Mouse (Mus musculus) stomach, postnatal 0 days (tissue): ENCODE measurements around the gene Rgs7bp. TPM values are rescaled to one million over a fixed set of nuclear protein-coding genes. Genes with fewer than 3 reads are reported as not detected.

Experiments
- ATAC-seq: fragments of 200-750 bp; cut with Nextera tagmentation; 2 replicates; pipeline ENCODE4 v1.8.0; 2017; ENCODE audit not compliant: low FRiP score, low TSS enrichment
- DNase-seq: peaks from one replicate; pipeline ENCODE4 v3.0.0-alpha.2; 2016; ENCODE audit warnings: low spot score
- H3K27ac ChIP-seq: fragments of 300-500 bp; sonication (generic); replicated peaks from 2 replicates; pipeline ENCODE4 v1.5.1; 2014; ENCODE audit warnings: mild to moderate bottlenecking, control low read depth
- H3K27me3 ChIP-seq: fragments of 300-500 bp; sonication (generic); 2 replicates; pipeline ENCODE4 v1.6.1; 2014; ENCODE audit warnings: low read length; ENCODE audit not compliant: control insufficient read depth, insufficient read depth
- H3K36me3 ChIP-seq: fragments of 300-500 bp; sonication (generic); 2 replicates; pipeline ENCODE4 v1.6.1; 2014; ENCODE audit warnings: low read length, mixed read lengths; ENCODE audit not compliant: control insufficient read depth, insufficient read depth
- H3K4me1 ChIP-seq: fragments of 300-500 bp; sonication (generic); replicated peaks from 2 replicates; pipeline ENCODE4 v1.6.1; 2014; ENCODE audit warnings: antibody characterized with exemption; ENCODE audit not compliant: control insufficient read depth, insufficient read depth
- H3K4me2 ChIP-seq: fragments of 300-500 bp; sonication (generic); replicated peaks from 2 replicates; pipeline ENCODE4 v1.6.1; 2014; ENCODE audit warnings: low read depth, mild to moderate bottlenecking, control low read depth, moderate library complexity
- H3K4me3 ChIP-seq: fragments of 300-500 bp; sonication (generic); 2 replicates; pipeline ENCODE4 v1.5.1; 2014; ENCODE audit warnings: low read depth, low read length, control low read depth
- H3K9ac ChIP-seq: fragments of 300-500 bp; sonication (generic); 2 replicates; pipeline ENCODE4 v1.6.1; 2014; ENCODE audit warnings: mild to moderate bottlenecking, low read length, control low read depth, mixed read lengths
- H3K9me3 ChIP-seq: fragments of 300-500 bp; sonication (generic); 2 replicates; pipeline ENCODE4 v1.6.1; 2016; ENCODE audit warnings: low read length; ENCODE audit not compliant: control insufficient read depth
- CTCF ChIP-seq: IDR thresholded peaks from 2 replicates; pipeline ENCODE4 v1.5.1; 2016; ENCODE audit warnings: antibody characterized with exemption, low read depth, mild to moderate bottlenecking, moderate library complexity
- EP300 ChIP-seq: optimal IDR thresholded peaks from 2 replicates; pipeline ENCODE3; 2016; ENCODE audit warnings: antibody characterized with exemption
- WGBS: fragments of 180-500 bp; shearing (Covaris S2); extraction: QIAGEN DNeasy Blood & Tissue Kit; methylation state at CpG from one replicate; pipeline ENCODE4 v1.1.7; 2014; 5-methylcytosine and 5-hydroxymethylcytosine counted together
- polyA plus RNA-seq: library from polyadenylated mRNA; unstranded; fragments of >200 nt; fragmentation: Nextera tagmentation; extraction: Ambion mirVana; gene quantifications from 2 replicates; pipeline ENCODE4 v1.2.1, GENCODE M21; 2015

The Rgs7bp gene
- polyA plus RNA-seq, 1 experiment from 2014 or later, result 1.5 TPM

DNA sequence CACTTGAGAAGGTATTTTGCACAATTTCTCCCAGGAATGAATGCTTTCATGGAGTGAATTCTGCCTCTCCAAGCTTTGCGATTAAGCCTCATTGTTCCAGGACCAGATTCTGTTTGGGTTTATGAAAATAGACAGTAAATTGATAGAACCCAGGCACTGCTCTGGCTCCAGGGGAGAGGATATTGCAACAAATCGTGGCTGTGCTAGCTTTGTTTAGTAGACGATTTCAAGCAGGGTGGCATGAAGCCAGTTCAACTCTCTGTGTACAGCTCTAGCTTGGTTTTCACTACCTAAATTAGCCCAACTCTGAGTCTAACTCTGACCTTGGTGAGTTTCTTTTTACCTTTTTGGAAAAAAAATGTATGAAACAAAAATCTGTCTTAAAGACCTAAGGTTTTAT lies 26.5 kb downstream of the Rgs7bp start:
- no peak overlapping the region for H3K4me2 ChIP-seq
- no peaks in the 10 kb centered on the region for H3K36me3 ChIP-seq
- ATAC-seq, result no peak
- H3K9me3 ChIP-seq, result no peaks in the 10 kb centered on the region
- WGBS, result 41% methylated on average over 3 of the region's 3 CpGs
- DNase-seq, result no peak
- no peak overlapping the region for H3K27ac ChIP-seq
- no peak overlapping the region for H3K4me3 ChIP-seq
- H3K27me3 ChIP-seq, result no peaks in the 10 kb centered on the region
- no peak for TF ChIP-seq EP300
- TF ChIP-seq CTCF, result no peak
- H3K9ac ChIP-seq, result no peak overlapping the region
- H3K4me1 ChIP-seq, result no peaks in the 10 kb centered on the region

- H3K9ac ChIP-seq, result no peak overlapping the region
- no peak overlapping the region for H3K4me2 ChIP-seq
- no peaks in the 10 kb centered on the region for H3K36me3 ChIP-seq
- WGBS, result 82% methylated on average over 9 of the region's 9 CpGs
- no peak overlapping the region for H3K27ac ChIP-seq
- DNase-seq (no peak), ATAC-seq (no peak)
- no peaks in the 10 kb centered on the region for H3K4me1 ChIP-seq
- no peaks in the 10 kb centered on the region for H3K9me3 ChIP-seq
- TF ChIP-seq CTCF (no peak), EP300 (no peak)
- no peaks in the 10 kb centered on the region for H3K27me3 ChIP-seq
- H3K4me3 ChIP-seq, result no peak overlapping the region
These were observed 38.2 kb downstream of the Rgs7bp start for GRCm38 (mm10) chr13:105016577-105016976.

- no peak for DNase-seq
- WGBS, result 71% methylated on average over 8 of the region's 8 CpGs
- TF ChIP-seq CTCF (no peak), EP300 (no peak)
These were observed 38.9 kb downstream of the Rgs7bp start for GRCm38 (mm10) chr13:105015710-105016404.

DNA sequence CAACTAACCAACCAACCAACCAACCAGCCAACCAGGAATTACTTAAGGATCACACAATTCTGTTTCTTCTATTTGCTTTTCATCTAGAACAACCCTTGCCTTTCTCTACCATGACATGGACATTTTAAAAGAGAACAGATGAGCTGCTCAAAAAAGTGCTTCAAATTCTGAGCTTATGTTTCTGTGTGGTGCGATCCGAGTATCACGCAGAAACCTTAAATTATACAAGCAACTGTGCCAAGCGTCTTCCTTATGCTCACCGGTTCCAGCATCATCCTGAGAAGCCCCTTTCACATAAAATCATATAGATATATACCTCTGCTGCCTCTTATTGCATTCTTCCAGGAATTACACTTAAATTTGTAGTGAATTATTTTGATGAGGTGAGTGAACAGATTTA lies 43.4 kb downstream of the Rgs7bp start:
- Histone ChIP-seq H3K9ac (no peak overlapping the region), H3K4me2 (no peak overlapping the region), H3K27me3 (no peaks in the 10 kb centered on the region), H3K4me1 (no peaks in the 10 kb centered on the region), H3K4me3 (no peak overlapping the region), H3K27ac (no peak overlapping the region), H3K36me3 (no peaks in the 10 kb centered on the region), H3K9me3 (no peaks in the 10 kb centered on the region)
- TF ChIP-seq EP300 (no peak), CTCF (no peak)
- ATAC-seq, result no peak
- DNase-seq, result no peak
- 90% methylated on average over 5 of the region's 5 CpGs for WGBS

More at GRCm38 (mm10) chr13:105015710-105016404, 38.9 kb downstream of the Rgs7bp start:
- H3K27ac ChIP-seq, result no peak overlapping the region
- no peak overlapping the region for H3K9ac ChIP-seq
- no peaks in the 10 kb centered on the region for H3K4me1 ChIP-seq
- no peaks in the 10 kb centered on the region for H3K27me3 ChIP-seq
- ATAC-seq, result no peak
- H3K4me2 ChIP-seq, result no peak overlapping the region
- H3K36me3 ChIP-seq, result no peaks in the 10 kb centered on the region
- no peak overlapping the region for H3K4me3 ChIP-seq
- no peaks in the 10 kb centered on the region for H3K9me3 ChIP-seq

- H3K36me3 ChIP-seq, result no peaks in the 10 kb centered on the region
- no peaks in the 10 kb centered on the region for H3K4me1 ChIP-seq
- no peaks in the 10 kb centered on the region for H3K27me3 ChIP-seq
- H3K4me2 ChIP-seq, result no peak overlapping the region
- WGBS, result 87% methylated on average over 2 of the region's 2 CpGs
- no peak overlapping the region for H3K9ac ChIP-seq
- TF ChIP-seq EP300, result no peak
- no peak for TF ChIP-seq CTCF
- H3K27ac ChIP-seq, result no peak overlapping the region
- no peak overlapping the region for H3K4me3 ChIP-seq
- no peak for DNase-seq
- no peak for ATAC-seq
- H3K9me3 ChIP-seq, result no peaks in the 10 kb centered on the region
These were observed 45.8 kb downstream of the Rgs7bp start for GRCm38 (mm10) chr13:105008891-105009290.

DNA sequence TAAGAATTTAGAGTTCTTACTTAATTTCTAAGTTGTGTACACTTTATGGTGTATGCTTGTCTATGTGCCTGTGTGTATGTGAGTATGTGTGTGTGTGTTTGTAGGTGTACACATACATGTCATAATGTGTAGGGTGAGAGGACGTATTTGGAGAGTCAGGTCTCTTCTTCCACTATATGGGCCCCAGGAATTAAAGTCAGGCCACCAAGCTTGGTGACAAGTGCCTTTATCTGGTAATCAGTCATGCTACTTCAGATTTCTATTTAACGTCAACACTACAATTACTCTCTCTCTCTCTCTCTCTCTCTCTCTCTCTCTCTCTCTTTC lies 51.9 kb downstream of the Rgs7bp start:
- no peaks in the 10 kb centered on the region for H3K27me3 ChIP-seq
- no peaks in the 10 kb centered on the region for H3K36me3 ChIP-seq
- TF ChIP-seq EP300 (no peak), CTCF (no peak)
- no peaks in the 10 kb centered on the region for H3K4me1 ChIP-seq
- no peak overlapping the region for H3K4me3 ChIP-seq
- H3K9me3 ChIP-seq, result no peaks in the 10 kb centered on the region
- H3K4me2 ChIP-seq, result no peak overlapping the region
- H3K27ac ChIP-seq, result no peak overlapping the region
- no peak overlapping the region for H3K9ac ChIP-seq
- ATAC-seq (no peak), DNase-seq (no peak)
- WGBS, result 66% methylated on average over 2 of the region's 2 CpGs
